Mouse (Mus musculus) liver, postnatal 0 days (tissue): ENCODE measurements around the gene Rbfox1.

Experiments used
- CTCF ChIP-seq: sonication (generic); IDR thresholded peaks from 2 replicates; pipeline ENCODE4 v1.5.1; 2016; ENCODE audit warnings: antibody characterized with exemption, low read depth
- EP300 ChIP-seq: IDR thresholded peaks from 2 replicates; pipeline ENCODE4 v1.6.1; 2016; ENCODE audit warnings: antibody characterized with exemption, low read depth, mild to moderate bottlenecking

GRCm38 (mm10) chr16:6716214-6716911 lies 831.2 kb downstream of the Rbfox1 start:
- TF ChIP-seq CTCF (no peak), EP300 (no peak)
